Mouse (Mus musculus) forebrain, embryonic 14.5 days (tissue): Measurements from ENCODE around the gene Srsf1. TPM values are rescaled to one million over a fixed set of nuclear protein-coding genes. Genes with fewer than 3 reads are reported as not detected.
A peak's percentile ranks its signal among the peaks of the same experiment; 100 is the strongest.

Experiments
- ATAC-seq: fragments of 200-750 bp; cut with Nextera tagmentation; 2 replicates; pipeline ENCODE4 v1.8.0; 2017; ENCODE audit warnings: mild to moderate bottlenecking, moderate library complexity
- DNase-seq: peaks from one replicate; pipeline ENCODE4 v3.0.0-alpha.2; 2015; ENCODE audit warnings: low spot score
- H3K27ac ChIP-seq: fragments of 300-500 bp; sonication (generic); 2 replicates; pipeline ENCODE4 v1.5.1; 2014; ENCODE audit warnings: low read depth, mild to moderate bottlenecking, control low read depth, low read length, moderate library complexity
- H3K27me3 ChIP-seq: fragments of 300-500 bp; sonication (generic); replicated peaks from 2 replicates; pipeline ENCODE4 v1.6.1; 2014; ENCODE audit warnings: low read length, control low read depth, mixed read lengths; ENCODE audit not compliant: control insufficient read depth, insufficient read depth
- H3K36me3 ChIP-seq: fragments of 300-500 bp; sonication (generic); 2 replicates; pipeline ENCODE4 v1.6.1; 2014; ENCODE audit warnings: low read length, control low read depth; ENCODE audit not compliant: control insufficient read depth, insufficient read depth
- H3K4me1 ChIP-seq: fragments of 300-500 bp; sonication (generic); 2 replicates; pipeline ENCODE4 v1.6.1; 2014; ENCODE audit warnings: antibody characterized with exemption, low read length, control low read depth; ENCODE audit not compliant: control insufficient read depth, insufficient read depth
- H3K4me2 ChIP-seq: fragments of 300-500 bp; sonication (generic); 2 replicates; pipeline ENCODE4 v1.6.1; 2014; ENCODE audit warnings: mild to moderate bottlenecking, control low read depth, low read length
- H3K4me3 ChIP-seq: fragments of 300-500 bp; sonication (generic); 2 replicates; pipeline ENCODE4 v1.5.1; 2014; ENCODE audit warnings: low read depth, low read length, control low read depth
- H3K9ac ChIP-seq: fragments of 300-500 bp; sonication (generic); 2 replicates; pipeline ENCODE4 v1.6.1; 2014; ENCODE audit warnings: mild to moderate bottlenecking, low read length, control low read depth, moderate library complexity
- H3K9me3 ChIP-seq: fragments of 300-500 bp; sonication (generic); replicated peaks from 2 replicates; pipeline ENCODE4 v1.6.1; 2016; ENCODE audit warnings: low read length, control low read depth, mixed read lengths; ENCODE audit not compliant: control insufficient read depth
- WGBS: fragments of 180-500 bp; shearing (Covaris S2); extraction: QIAGEN DNeasy Blood & Tissue Kit; methylation state at CpG from one replicate; pipeline ENCODE4 v1.1.7; 2014; 5-methylcytosine and 5-hydroxymethylcytosine counted together
- polyA plus RNA-seq: library from polyadenylated mRNA; unstranded; fragments of >200 nt; fragmentation: Nextera tagmentation; extraction: Ambion mirVana; gene quantifications from 2 replicates; pipeline ENCODE4 v1.2.1, GENCODE M21; 2014

The Srsf1 gene
- polyA plus RNA-seq, 1 experiment from 2014 or later: 340 TPM

GRCm38 (mm10) chr11:88061892-88062625, 14.9 kb downstream of the Srsf1 start:
- Histone ChIP-seq H3K27me3 (no peaks in the 10 kb centered on the region), H3K4me1 (peaks cover 1% of the 10 kb centered on the region; the same call in 1 of the 2 replicates), H3K9me3 (no peaks in the 10 kb centered on the region), H3K9ac (no peak overlapping the region), H3K27ac (no peak overlapping the region), H3K4me3 (no peak overlapping the region), H3K36me3 (no peaks in the 10 kb centered on the region), H3K4me2 (no peak overlapping the region)
- DNase-seq (no peak), ATAC-seq (no peak)
- 71% methylated on average over 2 of the region's 2 CpGs for WGBS

- H3K4me3 ChIP-seq: no peak overlapping the region
- no peak overlapping the region for H3K9ac ChIP-seq
- no peaks in the 10 kb centered on the region for H3K36me3 ChIP-seq
- DNase-seq (no peak), ATAC-seq (no peak)
- H3K4me1 ChIP-seq: peaks cover 15% of the 10 kb centered on the region
- no peak overlapping the region for H3K27ac ChIP-seq
- H3K27me3 ChIP-seq: no peaks in the 10 kb centered on the region
- no peak overlapping the region for H3K4me2 ChIP-seq
- no peaks in the 10 kb centered on the region for H3K9me3 ChIP-seq
These were observed 18.6 kb downstream of the Srsf1 start for GRCm38 (mm10) chr11:88065732-88066131.

GRCm38 (mm10) chr11:88067191-88067585, 20.0 kb downstream of the Srsf1 start:
- DNase-seq (no peak), ATAC-seq (no peak)
- no peaks in the 10 kb centered on the region for H3K36me3 ChIP-seq

GRCm38 (mm10) chr11:88067586-88068410, 20.6 kb downstream of the Srsf1 start, which contains the start of gene Vezf1:
TSS of gene Vezf1 (plus strand) at chr11:88068279.
- Histone ChIP-seq H3K27ac (peak within 1 kb of the TSS; percentile 98), H3K4me2 (peak within 1 kb of the TSS; percentile 92), H3K4me1 (peaks cover 29% of the 10 kb centered on the region), H3K27me3 (no peaks in the 10 kb centered on the region), H3K4me3 (peak within 1 kb of the TSS; percentile 96), H3K9me3 (no peaks in the 10 kb centered on the region), H3K9ac (peak within 1 kb of the TSS; percentile 99), H3K36me3 (no peaks in the 10 kb centered on the region)
- DNase-seq (peak; percentile 86), ATAC-seq (peak; percentile 92)
- WGBS: 2% methylated on average over 43 of the region's 81 CpGs

More at GRCm38 (mm10) chr11:88067191-88067585, 20.0 kb downstream of the Srsf1 start:
- peak overlapping the region; percentile 98; the same call in 1 of the 2 replicates for H3K27ac ChIP-seq
- H3K9ac ChIP-seq: peak overlapping the region; percentile 99
- H3K4me1 ChIP-seq: peaks cover 29% of the 10 kb centered on the region
- WGBS: 5% methylated on average over 8 of the region's 8 CpGs
- peak overlapping the region; percentile 81 for H3K4me2 ChIP-seq
- no peaks in the 10 kb centered on the region for H3K9me3 ChIP-seq
- H3K27me3 ChIP-seq: no peaks in the 10 kb centered on the region
- peak overlapping the region; percentile 96 for H3K4me3 ChIP-seq

- Histone ChIP-seq H3K4me3 (peak overlapping the region; percentile 96), H3K4me2 (peak overlapping the region; percentile 92), H3K27ac (peak overlapping the region; percentile 98), H3K9me3 (no peaks in the 10 kb centered on the region), H3K4me1 (peaks cover 29% of the 10 kb centered on the region), H3K36me3 (peaks cover 7% of the 10 kb centered on the region), H3K9ac (peak overlapping the region; percentile 99), H3K27me3 (no peaks in the 10 kb centered on the region)
- DNase-seq: peak; percentile 37
- peak; percentile 70 for ATAC-seq
- WGBS: under 1% methylated on average over 64 of the region's 92 CpGs
These were observed 21.5 kb downstream of the Srsf1 start for GRCm38 (mm10) chr11:88068411-88069245.

GRCm38 (mm10) chr11:88069246-88069570, 22.0 kb downstream of the Srsf1 start:
- Histone ChIP-seq H3K4me3 (peak overlapping the region; percentile 96), H3K27me3 (no peaks in the 10 kb centered on the region), H3K4me2 (peak overlapping the region; percentile 92), H3K9me3 (no peaks in the 10 kb centered on the region), H3K27ac (peak overlapping the region; percentile 98), H3K9ac (peak overlapping the region; percentile 99), H3K36me3 (peaks cover 13% of the 10 kb centered on the region), H3K4me1 (peaks cover 29% of the 10 kb centered on the region)
- WGBS: 0% methylated on average over 12 of the region's 12 CpGs
- ATAC-seq (no peak), DNase-seq (no peak)

GRCm38 (mm10) chr11:88070392-88070791, 23.2 kb downstream of the Srsf1 start:
- H3K36me3 ChIP-seq: peaks cover 24% of the 10 kb centered on the region
- H3K27me3 ChIP-seq: no peaks in the 10 kb centered on the region
- 29% methylated on average over 4 of the region's 4 CpGs for WGBS
- no peak overlapping the region for H3K27ac ChIP-seq
- H3K9ac ChIP-seq: peak overlapping the region; percentile 99
- peaks cover 33% of the 10 kb centered on the region for H3K4me1 ChIP-seq
- ATAC-seq (no peak), DNase-seq (no peak)
- peak overlapping the region; percentile 92 for H3K4me2 ChIP-seq
- no peaks in the 10 kb centered on the region for H3K9me3 ChIP-seq
- peak overlapping the region; percentile 96 for H3K4me3 ChIP-seq

- peaks cover 33% of the 10 kb centered on the region for H3K4me1 ChIP-seq
These were observed 23.9 kb downstream of the Srsf1 start for GRCm38 (mm10) chr11:88071113-88071512.

More at GRCm38 (mm10) chr11:88071113-88071512, 23.9 kb downstream of the Srsf1 start:
- Histone ChIP-seq H3K27ac (no peak overlapping the region), H3K9ac (peak overlapping the region; percentile 99), H3K36me3 (peaks cover 31% of the 10 kb centered on the region), H3K9me3 (no peaks in the 10 kb centered on the region), H3K4me3 (peak overlapping the region; percentile 96; the same call in 1 of the 2 replicates), H3K27me3 (no peaks in the 10 kb centered on the region), H3K4me2 (peak overlapping the region; percentile 92)
- WGBS: 23% methylated on average over 5 of the region's 5 CpGs
- ATAC-seq (no peak), DNase-seq (no peak)
